Mouse (Mus musculus): Measurements from ENCODE around the gene Ly6g6c. TPM values are rescaled to one million over a fixed set of nuclear protein-coding genes. Genes with fewer than 3 reads are reported as not detected.

Ly6g6c gene
- polyA plus RNA-seq (2012; ENCODE audit: low replicate concordance), result 0.17 TPM in 1 of 2 replicates, not detected in the other

GRCm38 (mm10) chr17:35064951-35065947, at the start of gene Ly6g6c:
Gene Ly6g6c, plus strand, starts transcription at chr17:35065388.

GRCm38 (mm10) chr17:35016376-35016775, 48.8 kb upstream of the Ly6g6c start, which contains the start of gene Vwa7:
Gene Vwa7, plus strand, starts transcription at chr17:35016579.

GRCm38 (mm10) chr17:35027277-35028068, 37.7 kb upstream of the Ly6g6c start, which contains the start of gene Sapcd1:
Gene Sapcd1, minus strand, starts transcription at chr17:35028016.

GRCm38 (mm10) chr17:35046681-35047455, 18.3 kb upstream of the Ly6g6c start, which contains the start of gene Msh5:
Gene Msh5, minus strand, starts transcription at chr17:35046745.

GRCm38 (mm10) chr17:35049561-35050016, 15.6 kb upstream of the Ly6g6c start, which contains the start of gene Clic1:
Gene Clic1, plus strand, starts transcription at chr17:35049966.

GRCm38 (mm10) chr17:35058911-35059892, 6.0 kb upstream of the Ly6g6c start, which contains the start of gene Ddah2:
Gene Ddah2, plus strand, starts transcription at chr17:35059035.

GRCm38 (mm10) chr17:35066084-35066483, 896 bp downstream of the Ly6g6c start, which contains the start of gene Mpig6b:
Gene Mpig6b, minus strand, starts transcription at chr17:35066184.

GRCm38 (mm10) chr17:35076507-35077176, 11.5 kb downstream of the Ly6g6c start, which contains the start of gene Ly6g6e:
Gene Ly6g6e, plus strand, starts transcription at chr17:35076902.

GRCm38 (mm10) chr17:35077786-35078233, 12.6 kb downstream of the Ly6g6c start, which contains the start of gene Ly6g6d:
Gene Ly6g6d, minus strand, starts transcription at chr17:35078065.

GRCm38 (mm10) chr17:35085208-35085865, 20.1 kb downstream of the Ly6g6c start, which contains the start of gene Ly6g6f:
Gene Ly6g6f, minus strand, starts transcription at chr17:35085610.

GRCm38 (mm10) chr17:35088825-35089644, 23.8 kb downstream of the Ly6g6c start, which contains the start of gene Abhd16a:
Gene Abhd16a, plus strand, starts transcription at chr17:35089263.

GRCm38 (mm10) chr17:35108097-35108496, 42.9 kb downstream of the Ly6g6c start, which contains the start of gene Ly6g5c:
Gene Ly6g5c, plus strand, starts transcription at chr17:35108279.

GRCm38 (mm10) chr17:35115046-35116019, 50.1 kb downstream of the Ly6g6c start, which contains the start of gene Ly6g5b:
Gene Ly6g5b, minus strand, starts transcription at chr17:35115428.

Data from hematopoietic multipotent progenitor cell, adult 10-12 weeks (in vitro differentiated cells).